Mouse (Mus musculus) inflammation-experienced regulatory T-cells, adult 6 months (primary cell): ENCODE data around the gene Tmem132e. TPM values are rescaled to one million over a fixed set of nuclear protein-coding genes. Genes with fewer than 3 reads are reported as not detected.

ENCODE experiments used
- ATAC-seq: one replicate; pipeline ENCODE4 v1.8.0; 2017
- polyA plus RNA-seq, 3 experiments: library from polyadenylated mRNA; unstranded; fragments of 100-300 nt; shearing (Covaris generic); gene quantifications; one replicate each; pipeline ENCODE4 v1.2.1; 2017

Tmem132e gene
- not detected for polyA plus RNA-seq

- ATAC-seq: no peak
Measured at GRCm38 (mm10) chr11:82388371-82389313, at the start of gene Tmem132e. TSS of gene Tmem132e (plus strand) at chr11:82388900.

GRCm38 (mm10) chr11:82339921-82340401 is 48.7 kb upstream of the Tmem132e start:
- no peak for ATAC-seq

GRCm38 (mm10) chr11:82340416-82340815 is 48.3 kb upstream of the Tmem132e start:
- ATAC-seq: no peak

- ATAC-seq: no peak
Measured at GRCm38 (mm10) chr11:82340900-82341299, 47.8 kb upstream of the Tmem132e start.

GRCm38 (mm10) chr11:82351039-82351438 is 37.7 kb upstream of the Tmem132e start:
- no peak for ATAC-seq

GRCm38 (mm10) chr11:82370151-82370550 is 18.5 kb upstream of the Tmem132e start:
- ATAC-seq: no peak

- no peak for ATAC-seq
Measured at GRCm38 (mm10) chr11:82371577-82371976, 17.1 kb upstream of the Tmem132e start.

GRCm38 (mm10) chr11:82380606-82381202 is 8.0 kb upstream of the Tmem132e start:
- no peak for ATAC-seq

GRCm38 (mm10) chr11:82386970-82387540 is 1.6 kb upstream of the Tmem132e start:
- ATAC-seq: no peak

- ATAC-seq: no peak
Measured at GRCm38 (mm10) chr11:82387711-82388341, 874 bp upstream of the Tmem132e start.

- ATAC-seq: no peak
Measured at GRCm38 (mm10) chr11:82389396-82390291, 944 bp downstream of the Tmem132e start.

GRCm38 (mm10) chr11:82392341-82392740 is 3.6 kb downstream of the Tmem132e start:
- ATAC-seq: no peak

- no peak for ATAC-seq
Measured at GRCm38 (mm10) chr11:82399621-82400020, 10.9 kb downstream of the Tmem132e start.

GRCm38 (mm10) chr11:82405641-82406040 is 16.9 kb downstream of the Tmem132e start:
- no peak for ATAC-seq

- ATAC-seq: no peak
Measured at GRCm38 (mm10) chr11:82406358-82407221, 17.9 kb downstream of the Tmem132e start.

- no peak for ATAC-seq
Measured at GRCm38 (mm10) chr11:82412496-82412895, 23.8 kb downstream of the Tmem132e start.

GRCm38 (mm10) chr11:82418337-82419041 is 29.8 kb downstream of the Tmem132e start:
- ATAC-seq: no peak

GRCm38 (mm10) chr11:82421909-82422308 is 33.2 kb downstream of the Tmem132e start:
- ATAC-seq: no peak

GRCm38 (mm10) chr11:82423521-82423920 is 34.8 kb downstream of the Tmem132e start:
- ATAC-seq: no peak

- no peak for ATAC-seq
Measured at GRCm38 (mm10) chr11:82428801-82429200, 40.1 kb downstream of the Tmem132e start.
